Mouse (Mus musculus) E14TG2a.4 (cell line): ENCODE measurements around the gene Bnc1.

Source experiments
- H3K27me3 ChIP-seq: 2 replicates; pipeline ENCODE4 v1.6.1; 2014; ENCODE audit warnings: low read length, control low read depth; ENCODE audit not compliant: insufficient read depth
- H3K36me3 ChIP-seq: 2 replicates; pipeline ENCODE4 v1.6.1; 2014; ENCODE audit warnings: low read length, control low read depth; ENCODE audit not compliant: insufficient read depth
- H3K4me1 ChIP-seq: replicated peaks from 2 replicates; pipeline ENCODE4 v1.6.1; 2014; ENCODE audit warnings: low read depth, low read length, control low read depth
- H3K4me3 ChIP-seq: replicated peaks from 2 replicates; pipeline ENCODE4 v1.5.1; 2014; ENCODE audit warnings: mild to moderate bottlenecking, low read length
- H3K9me3 ChIP-seq: 2 replicates; pipeline ENCODE4 v1.6.1; 2014; ENCODE audit warnings: low read length, control low read depth
- CTCF ChIP-seq: conservative IDR thresholded peaks from 2 replicates; pipeline ENCODE4 v1.5.1; 2014; ENCODE audit warnings: low read length
- NANOG ChIP-seq: IDR thresholded peaks from 2 replicates; pipeline ENCODE4 v1.6.1; 2014; ENCODE audit warnings: borderline replicate concordance, low read length, mixed read lengths
- POU5F1 ChIP-seq: IDR thresholded peaks from 2 replicates; pipeline ENCODE4 v1.6.1; 2014; ENCODE audit warnings: low read length, borderline replicate concordance

Bnc1 gene

GRCm38 (mm10) chr7:81966195-81966594 is 25.9 kb downstream of the Bnc1 start:
- H3K27me3 ChIP-seq, result no peaks in the 10 kb centered on the region
- H3K9me3 ChIP-seq, result no peaks in the 10 kb centered on the region
- no peaks in the 10 kb centered on the region for H3K4me1 ChIP-seq
- TF ChIP-seq CTCF, result no peak
- no peak for TF ChIP-seq NANOG
- TF ChIP-seq POU5F1, result no peak
- H3K36me3 ChIP-seq, result no peaks in the 10 kb centered on the region
- no peak overlapping the region for H3K4me3 ChIP-seq

GRCm38 (mm10) chr7:81959704-81960103 is 32.4 kb downstream of the Bnc1 start:
- Histone ChIP-seq H3K27me3 (no peaks in the 10 kb centered on the region), H3K4me1 (no peaks in the 10 kb centered on the region), H3K9me3 (no peaks in the 10 kb centered on the region), H3K4me3 (no peak overlapping the region), H3K36me3 (no peaks in the 10 kb centered on the region)
- TF ChIP-seq NANOG (no peak), CTCF (peak; percentile 85), POU5F1 (no peak)

GRCm38 (mm10) chr7:81954208-81954846 is 37.8 kb downstream of the Bnc1 start:
- Histone ChIP-seq H3K36me3 (no peaks in the 10 kb centered on the region), H3K27me3 (no peaks in the 10 kb centered on the region), H3K4me1 (no peaks in the 10 kb centered on the region), H3K4me3 (no peak overlapping the region), H3K9me3 (no peaks in the 10 kb centered on the region)
- TF ChIP-seq CTCF (peak; percentile 10; the same call in 1 of the 2 replicates), POU5F1 (no peak), NANOG (no peak)

- no peak overlapping the region for H3K4me3 ChIP-seq
- H3K9me3 ChIP-seq, result no peaks in the 10 kb centered on the region
- no peaks in the 10 kb centered on the region for H3K27me3 ChIP-seq
- no peaks in the 10 kb centered on the region for H3K4me1 ChIP-seq
- no peaks in the 10 kb centered on the region for H3K36me3 ChIP-seq
- TF ChIP-seq CTCF (no peak), NANOG (no peak), POU5F1 (no peak)
Observed at GRCm38 (mm10) chr7:81950499-81950898, 41.6 kb downstream of the Bnc1 start.

GRCm38 (mm10) chr7:81945398-81945797 is 46.7 kb downstream of the Bnc1 start:
- H3K4me3 ChIP-seq, result no peak overlapping the region
- peaks cover 3% of the 10 kb centered on the region; the same call in 1 of the 2 replicates for H3K4me1 ChIP-seq
- TF ChIP-seq NANOG (no peak), CTCF (peak; percentile 19; the same call in 1 of the 2 replicates)
- H3K36me3 ChIP-seq, result no peaks in the 10 kb centered on the region
- H3K9me3 ChIP-seq, result no peaks in the 10 kb centered on the region
- no peaks in the 10 kb centered on the region for H3K27me3 ChIP-seq

- Histone ChIP-seq H3K36me3 (no peaks in the 10 kb centered on the region), H3K9me3 (peaks cover 2% of the 10 kb centered on the region; the same call in 1 of the 2 replicates), H3K4me1 (peaks cover 8% of the 10 kb centered on the region; the same call in 1 of the 2 replicates), H3K4me3 (peak overlapping the region; percentile 81), H3K27me3 (peaks cover 58% of the 10 kb centered on the region)
- TF ChIP-seq POU5F1, result no peak
- TF ChIP-seq NANOG, result no peak
- no peak for TF ChIP-seq CTCF
Observed at GRCm38 (mm10) chr7:81934806-81935205, 57.3 kb downstream of the Bnc1 start.

- Histone ChIP-seq H3K27me3 (peaks cover 58% of the 10 kb centered on the region), H3K36me3 (no peaks in the 10 kb centered on the region), H3K4me3 (peak within 1 kb of the TSS; percentile 81), H3K9me3 (peaks cover 2% of the 10 kb centered on the region; the same call in 1 of the 2 replicates), H3K4me1 (peaks cover 8% of the 10 kb centered on the region; the same call in 1 of the 2 replicates)
- TF ChIP-seq POU5F1 (no peak), CTCF (no peak), NANOG (no peak)
Observed at GRCm38 (mm10) chr7:81934267-81934745, 57.8 kb downstream of the Bnc1 start, which contains the start of gene Hdgfl3. TSS of gene Hdgfl3 (minus strand) at chr7:81934473.

- Histone ChIP-seq H3K4me1 (peaks cover 8% of the 10 kb centered on the region; the same call in 1 of the 2 replicates), H3K9me3 (peaks cover 2% of the 10 kb centered on the region; the same call in 1 of the 2 replicates), H3K36me3 (no peaks in the 10 kb centered on the region), H3K4me3 (peak overlapping the region; percentile 81), H3K27me3 (peaks cover 53% of the 10 kb centered on the region)
- no peak for TF ChIP-seq CTCF
- TF ChIP-seq NANOG, result no peak
Observed at GRCm38 (mm10) chr7:81933601-81934266, 58.4 kb downstream of the Bnc1 start.
